Mouse (Mus musculus) ES-Bruce4 (cell line): ENCODE results near the gene Dpp6. TPM values are rescaled to one million over a fixed set of nuclear protein-coding genes. Genes with fewer than 3 reads are reported as not detected.

Source experiments
- H3K27ac ChIP-seq: 2 replicates; pipeline ENCODE4 v1.5.1; 2012; ENCODE audit warnings: low read length, inconsistent platforms; ENCODE audit not compliant: insufficient read depth
- H3K27me3 ChIP-seq: 2 replicates; pipeline ENCODE4 v1.6.1; 2012; ENCODE audit warnings: mild to moderate bottlenecking, low read length, inconsistent platforms; ENCODE audit not compliant: control insufficient read depth, poor library complexity, insufficient read depth, severe bottlenecking
- H3K36me3 ChIP-seq: 2 replicates; pipeline ENCODE4 v1.6.1; 2012; ENCODE audit warnings: inconsistent platforms, mild to moderate bottlenecking, low read length, moderate library complexity; ENCODE audit not compliant: control insufficient read depth, poor library complexity, insufficient read depth, severe bottlenecking
- H3K4me1 ChIP-seq: one replicate; pipeline ENCODE4 v1.8.1; 2011; ENCODE audit warnings: low read length; ENCODE audit not compliant: control insufficient read depth, insufficient read depth
- H3K4me3 ChIP-seq: 2 replicates; pipeline ENCODE4 v1.5.1; 2011; ENCODE audit warnings: low read depth, mild to moderate bottlenecking, low read length
- H3K9ac ChIP-seq: 2 replicates; pipeline ENCODE4 v1.6.1; 2012; ENCODE audit warnings: low read depth, mild to moderate bottlenecking, inconsistent platforms; ENCODE audit not compliant: poor library complexity, severe bottlenecking
- H3K9me3 ChIP-seq: replicated peaks from 2 replicates; pipeline ENCODE4 v1.6.1; 2012; ENCODE audit warnings: mild to moderate bottlenecking, low read length, inconsistent platforms; ENCODE audit not compliant: control insufficient read depth, poor library complexity, insufficient read depth, severe bottlenecking
- CTCF ChIP-seq: IDR thresholded peaks from one replicate; pipeline ENCODE4 v1.8.1; 2011; ENCODE audit warnings: low read depth, low read length
- EP300 ChIP-seq: IDR thresholded peaks from 2 replicates; pipeline ENCODE4 v1.6.1; 2011; ENCODE audit warnings: low read depth, low read length; ENCODE audit not compliant: insufficient read depth
- POLR2A ChIP-seq: IDR thresholded peaks from one replicate; pipeline ENCODE4 v1.8.1; 2011; ENCODE audit warnings: low read length; ENCODE audit not compliant: insufficient read depth
- polyA plus RNA-seq: library from polyadenylated mRNA; stranded (reverse); fragments of >200 nt; gene quantifications from 2 replicates; pipeline ENCODE4 v1.2.4, GENCODE M21; 2011; ENCODE audit warnings: low read depth; ENCODE audit not compliant: missing spikeins, insufficient read depth, insufficient read length

The Dpp6 gene
- polyA plus RNA-seq, 1 experiment: 4.1 TPM

DNA sequence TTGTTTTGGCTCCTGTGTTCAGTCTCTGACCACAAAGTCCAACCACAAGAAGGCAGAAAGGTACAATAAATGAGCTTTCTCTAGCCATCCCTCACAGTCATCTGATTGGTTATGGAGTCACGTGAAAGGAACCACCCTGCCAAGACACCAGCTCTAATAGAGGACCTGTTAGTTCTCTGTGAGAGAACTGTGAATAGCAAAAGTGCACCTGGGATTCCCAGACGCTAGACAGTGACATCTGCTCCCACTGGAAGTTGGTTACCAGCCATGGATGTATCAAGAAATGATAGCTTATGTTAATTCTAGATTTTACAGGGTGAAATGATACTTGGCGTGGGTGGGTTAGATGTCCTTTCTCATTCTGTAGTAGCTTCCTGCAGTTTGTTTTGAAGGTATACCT, 338.7 kb downstream of the Dpp6 start:
- H3K27ac ChIP-seq: no peak overlapping the region
- H3K36me3 ChIP-seq: no peaks in the 10 kb centered on the region
- H3K4me3 ChIP-seq: no peak overlapping the region
- H3K27me3 ChIP-seq: no peaks in the 10 kb centered on the region
- no peaks in the 10 kb centered on the region for H3K9me3 ChIP-seq
- no peaks in the 10 kb centered on the region for H3K4me1 ChIP-seq
- H3K9ac ChIP-seq: no peak overlapping the region
- TF ChIP-seq EP300 (no peak), POLR2A (no peak), CTCF (no peak)

DNA sequence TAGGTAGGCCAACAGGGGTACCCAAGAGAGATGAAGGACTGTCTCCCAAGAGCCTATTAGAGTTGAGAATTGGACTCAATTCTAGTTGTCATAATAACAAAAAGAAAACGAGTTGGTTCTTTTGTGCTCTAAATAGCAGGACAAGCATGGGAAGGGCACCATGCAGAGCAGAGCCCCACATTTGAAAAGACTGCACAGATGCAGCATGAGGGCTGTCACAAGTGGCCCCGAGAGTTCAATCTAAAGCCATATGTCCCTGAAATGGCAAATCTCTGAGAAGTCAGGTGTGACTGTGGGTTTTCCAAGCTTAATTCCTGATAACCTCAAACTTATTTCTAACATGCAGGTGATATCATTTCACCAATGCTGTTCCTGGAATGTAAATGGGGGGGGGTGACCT, 339.4 kb downstream of the Dpp6 start:
- no peak overlapping the region for H3K9ac ChIP-seq
- H3K27ac ChIP-seq: no peak overlapping the region
- TF ChIP-seq POLR2A: no peak
- TF ChIP-seq CTCF: no peak
- TF ChIP-seq EP300: no peak
- H3K9me3 ChIP-seq: no peaks in the 10 kb centered on the region
- H3K4me3 ChIP-seq: no peak overlapping the region
- no peaks in the 10 kb centered on the region for H3K36me3 ChIP-seq
- no peaks in the 10 kb centered on the region for H3K27me3 ChIP-seq
- H3K4me1 ChIP-seq: no peaks in the 10 kb centered on the region

DNA sequence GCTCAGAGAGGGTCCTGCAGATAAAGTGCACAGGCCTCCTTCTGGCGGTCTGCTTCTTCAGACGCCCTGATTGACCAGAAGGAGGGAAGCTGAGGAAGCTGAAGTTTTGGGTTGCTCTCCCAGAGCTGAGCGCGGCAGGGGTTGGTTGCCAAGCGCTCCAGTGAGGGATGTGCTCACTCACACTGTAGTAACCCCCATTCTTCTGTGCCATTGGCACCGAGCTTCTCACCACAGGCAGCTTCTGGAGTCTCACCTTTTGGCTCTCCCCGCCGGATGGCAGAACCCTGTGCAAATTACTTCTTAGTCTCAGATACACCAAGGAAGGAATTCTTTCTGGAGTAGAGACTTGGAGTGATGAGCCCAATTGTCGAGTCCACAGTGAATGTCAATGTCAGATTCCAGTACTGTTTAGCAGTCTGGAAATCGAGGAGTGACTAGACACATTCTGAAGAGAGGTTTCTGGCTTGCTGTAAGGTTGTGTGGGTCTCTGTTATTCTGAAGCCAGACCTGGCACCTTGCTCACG, 344.2 kb downstream of the Dpp6 start:
- no peak for TF ChIP-seq POLR2A
- TF ChIP-seq EP300: no peak
- no peak for TF ChIP-seq CTCF
- no peak overlapping the region for H3K27ac ChIP-seq
- H3K27me3 ChIP-seq: no peaks in the 10 kb centered on the region
- H3K4me1 ChIP-seq: no peaks in the 10 kb centered on the region
- no peaks in the 10 kb centered on the region for H3K36me3 ChIP-seq
- H3K9ac ChIP-seq: no peak overlapping the region
- H3K9me3 ChIP-seq: no peaks in the 10 kb centered on the region
- no peak overlapping the region for H3K4me3 ChIP-seq

DNA sequence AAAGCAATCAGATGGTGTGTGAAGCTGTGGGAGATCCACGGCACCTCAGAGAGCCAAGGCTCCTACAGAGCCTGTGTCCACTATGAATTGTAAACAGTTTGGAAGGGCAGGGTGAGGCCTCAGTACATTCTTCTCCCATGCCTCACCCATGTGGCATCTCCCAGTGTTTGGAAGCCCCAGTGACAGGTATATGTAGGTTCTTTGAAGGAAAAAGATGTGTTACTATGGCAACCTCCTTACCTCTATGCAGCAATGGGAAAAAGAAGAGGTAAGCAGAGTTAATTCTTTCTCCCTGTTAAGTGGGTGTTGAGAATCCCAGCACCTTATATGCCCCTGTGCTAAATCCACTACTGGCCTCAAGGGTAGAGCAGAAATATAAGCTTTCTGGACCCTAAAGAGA, 351.5 kb downstream of the Dpp6 start:
- Histone ChIP-seq H3K9ac (no peak overlapping the region), H3K9me3 (no peaks in the 10 kb centered on the region), H3K4me1 (no peaks in the 10 kb centered on the region), H3K27me3 (no peaks in the 10 kb centered on the region), H3K36me3 (no peaks in the 10 kb centered on the region), H3K4me3 (no peak overlapping the region), H3K27ac (no peak overlapping the region)
- TF ChIP-seq EP300 (no peak), CTCF (no peak), POLR2A (no peak)

DNA sequence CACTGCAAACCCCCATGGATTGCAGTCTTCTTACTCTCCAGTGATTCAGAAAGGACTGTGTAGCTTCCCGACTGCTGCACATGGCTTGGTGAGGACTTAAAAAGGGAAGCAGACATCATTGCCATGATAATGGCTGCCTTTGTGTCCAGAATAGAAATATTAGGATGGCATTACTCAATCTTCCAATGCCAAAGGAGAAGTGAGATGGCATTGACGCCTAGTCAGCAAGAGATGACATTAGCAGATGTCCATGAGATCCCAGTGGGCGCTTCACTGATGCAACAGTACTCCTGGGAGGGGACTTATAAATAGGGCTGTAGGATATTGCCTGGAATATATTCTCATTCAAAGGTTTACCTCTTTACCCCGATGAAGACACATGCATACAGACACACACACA, 368.0 kb downstream of the Dpp6 start:
- Histone ChIP-seq H3K4me3 (no peak overlapping the region), H3K27ac (no peak overlapping the region), H3K27me3 (no peaks in the 10 kb centered on the region), H3K9me3 (no peaks in the 10 kb centered on the region), H3K9ac (no peak overlapping the region), H3K4me1 (no peaks in the 10 kb centered on the region), H3K36me3 (no peaks in the 10 kb centered on the region)
- no peak for TF ChIP-seq POLR2A
- TF ChIP-seq CTCF: no peak
- TF ChIP-seq EP300: no peak

DNA sequence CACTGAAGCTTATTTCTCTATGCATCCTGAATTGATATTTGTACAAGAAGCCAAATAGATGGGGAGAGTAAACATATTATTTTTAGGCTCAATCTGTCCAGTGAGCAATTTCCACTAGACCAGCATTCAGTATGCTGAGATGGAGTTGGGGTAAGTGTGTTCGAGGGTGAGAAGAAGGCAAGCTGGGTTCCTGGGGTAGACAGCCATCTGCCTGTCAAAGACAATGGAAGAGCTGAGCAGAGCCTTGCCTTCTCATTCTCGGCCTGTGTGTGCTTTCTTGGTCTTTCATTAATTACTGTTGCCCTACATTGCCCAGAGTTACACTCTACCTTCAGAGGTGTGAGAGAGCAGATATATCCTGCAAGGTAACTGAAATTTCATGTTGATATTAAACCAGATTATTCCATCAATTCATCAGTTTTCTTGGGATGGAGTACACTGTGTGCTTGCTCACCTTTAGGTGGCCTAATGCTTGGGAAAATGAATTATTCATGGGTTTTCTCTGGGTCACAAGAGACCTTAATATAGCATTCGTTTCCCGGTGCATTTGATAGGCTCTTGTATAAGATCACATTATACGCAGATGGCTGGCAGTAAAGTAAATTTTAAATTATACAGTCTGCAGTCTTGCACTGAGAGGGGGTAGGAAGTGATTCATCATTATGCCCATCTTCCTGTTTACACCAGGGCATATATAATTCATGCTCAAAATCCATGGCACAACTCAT, 374.4 kb downstream of the Dpp6 start:
- Histone ChIP-seq H3K9me3 (no peaks in the 10 kb centered on the region), H3K4me3 (no peak overlapping the region), H3K4me1 (no peaks in the 10 kb centered on the region), H3K27ac (no peak overlapping the region), H3K9ac (no peak overlapping the region), H3K27me3 (no peaks in the 10 kb centered on the region), H3K36me3 (no peaks in the 10 kb centered on the region)
- TF ChIP-seq EP300 (no peak), POLR2A (no peak), CTCF (no peak)
